Mouse (Mus musculus) monocyte, adult 2 months (primary cell): ENCODE measurements around the gene Hist1h2ad.
"Not testable (repeated sequence)": the region's sequence is repeated elsewhere in the genome, so short reads cannot be mapped to it uniquely, and the experiment has no call there.

Experiments used
- DNase-seq, 2 experiments: peaks; one replicate each; pipeline ENCODE4 v3.0.0; 2022; ENCODE audit warnings: low spot score in 2 of 2, low read depth in 1 of 2

The Hist1h2ad gene

GRCm38 (mm10) chr13:23541497-23541896 lies 32.7 kb upstream of the Hist1h2ad start:
- no peak for DNase-seq

GRCm38 (mm10) chr13:23542225-23542980 lies 31.8 kb upstream of the Hist1h2ad start:
- DNase-seq: not testable (repeated sequence)

GRCm38 (mm10) chr13:23542999-23543607 lies 31.1 kb upstream of the Hist1h2ad start, which contains the start of gene Hist1h2bh:
Hist1h2bh (minus strand) TSS chr13:23543392.
- DNase-seq: peak; percentile 60 to 66

GRCm38 (mm10) chr13:23543965-23544786 lies 30.0 kb upstream of the Hist1h2ad start, which contains the start of gene Hist1h3f:
Hist1h3f (plus strand) TSS chr13:23544052.
- DNase-seq: peak; percentile 66 to 77

- DNase-seq: peak in 1 of 2 experiments; percentile 28
These were observed 29.4 kb upstream of the Hist1h2ad start for GRCm38 (mm10) chr13:23544787-23545120.

GRCm38 (mm10) chr13:23546694-23547093 lies 27.5 kb upstream of the Hist1h2ad start:
- no peak for DNase-seq

- no peak for DNase-seq
These were observed 23.4 kb upstream of the Hist1h2ad start for GRCm38 (mm10) chr13:23550761-23551145.

GRCm38 (mm10) chr13:23551146-23551834 lies 22.9 kb upstream of the Hist1h2ad start, which contains the start of gene Hist1h4f:
Hist1h4f (minus strand) TSS chr13:23551648.
- DNase-seq: peak; percentile 72 to 78

GRCm38 (mm10) chr13:23551931-23552914 lies 22.0 kb upstream of the Hist1h2ad start:
- no peak for DNase-seq

GRCm38 (mm10) chr13:23552962-23553361 lies 21.2 kb upstream of the Hist1h2ad start, which contains the start of gene Hist1h1d:
Hist1h1d (plus strand) TSS chr13:23553262.
- no peak for DNase-seq

GRCm38 (mm10) chr13:23554393-23554792 lies 19.8 kb upstream of the Hist1h2ad start:
- no peak for DNase-seq

GRCm38 (mm10) chr13:23554925-23555838 lies 19.0 kb upstream of the Hist1h2ad start:
- peak; percentile 53 to 56 for DNase-seq

GRCm38 (mm10) chr13:23555839-23556416 lies 18.3 kb upstream of the Hist1h2ad start:
- peak in 1 of 2 experiments; percentile 33 for DNase-seq

GRCm38 (mm10) chr13:23556906-23557305 lies 17.3 kb upstream of the Hist1h2ad start:
- no peak for DNase-seq

- DNase-seq: not testable (repeated sequence)
These were observed 13.5 kb upstream of the Hist1h2ad start for GRCm38 (mm10) chr13:23560699-23561098.

- not testable (repeated sequence) for DNase-seq
These were observed 12.7 kb upstream of the Hist1h2ad start for GRCm38 (mm10) chr13:23561531-23561882.

- DNase-seq: peak; percentile 91 to 94
These were observed 12.1 kb upstream of the Hist1h2ad start, which contains the start of gene Hist1h3e for GRCm38 (mm10) chr13:23561883-23562659. Hist1h3e (minus strand) TSS chr13:23562369.
